Mouse (Mus musculus): ENCODE results near the gene Phf23. TPM values are rescaled to one million over a fixed set of nuclear protein-coding genes. Genes with fewer than 3 reads are reported as not detected.
A peak's percentile ranks its signal among the peaks of the same experiment; 100 is the strongest.

Phf23 gene
- polyA plus RNA-seq, 1 experiment from 2014 or later: 41.3 TPM

GRCm38 (mm10) chr11:70042309-70043085 lies 46.9 kb downstream of the Phf23 start:
- no peak overlapping the region for H3K4me3 ChIP-seq (replicated peaks; ENCODE audit: low read depth, low read length)
- H3K4me2 ChIP-seq (ENCODE audit: low read length): no peak overlapping the region
- ATAC-seq (ENCODE audit: low FRiP score, low TSS enrichment) (no peak), DNase-seq (no peak)
- H3K36me3 ChIP-seq (ENCODE audit: control insufficient read depth, insufficient read depth, low read length): peaks cover 75% of the 10 kb centered on the region
- H3K9me3 ChIP-seq (ENCODE audit: control insufficient read depth, low read length): no peaks in the 10 kb centered on the region
- H3K27me3 ChIP-seq (ENCODE audit: control insufficient read depth, insufficient read depth, low read length): no peaks in the 10 kb centered on the region
- 93% methylated on average over 23 of the region's 23 CpGs for WGBS
- no peak overlapping the region for H3K9ac ChIP-seq (replicated peaks; ENCODE audit: low read length)
- no peaks in the 10 kb centered on the region for H3K4me1 ChIP-seq (ENCODE audit: control insufficient read depth, insufficient read depth, low read length)
- no peak overlapping the region for H3K27ac ChIP-seq (replicated peaks; ENCODE audit: low read depth, low read length)

GRCm38 (mm10) chr11:70043665-70044064 lies 48.1 kb downstream of the Phf23 start:
- Histone ChIP-seq H3K27me3 (ENCODE audit: control insufficient read depth, insufficient read depth, low read length) (no peaks in the 10 kb centered on the region), H3K4me1 (ENCODE audit: control insufficient read depth, insufficient read depth, low read length) (no peaks in the 10 kb centered on the region), H3K9me3 (ENCODE audit: control insufficient read depth, low read length) (no peaks in the 10 kb centered on the region), H3K4me3 (replicated peaks; ENCODE audit: low read depth, low read length) (no peak overlapping the region), H3K36me3 (ENCODE audit: control insufficient read depth, insufficient read depth, low read length) (peaks cover 67% of the 10 kb centered on the region), H3K27ac (replicated peaks; ENCODE audit: low read depth, low read length) (no peak overlapping the region; the same call in 1 of the 2 replicates), H3K9ac (replicated peaks; ENCODE audit: low read length) (no peak overlapping the region), H3K4me2 (ENCODE audit: low read length) (no peak overlapping the region)
- no peak for DNase-seq
- WGBS: 83% methylated on average over 7 of the region's 7 CpGs
- ATAC-seq (ENCODE audit: low FRiP score, low TSS enrichment): no peak

- Histone ChIP-seq H3K4me1 (ENCODE audit: control insufficient read depth, insufficient read depth, low read length) (no peaks in the 10 kb centered on the region), H3K4me2 (ENCODE audit: low read length) (no peak overlapping the region), H3K36me3 (ENCODE audit: control insufficient read depth, insufficient read depth, low read length) (peaks cover 52% of the 10 kb centered on the region), H3K4me3 (replicated peaks; ENCODE audit: low read depth, low read length) (no peak overlapping the region), H3K9me3 (ENCODE audit: control insufficient read depth, low read length) (no peaks in the 10 kb centered on the region), H3K27me3 (ENCODE audit: control insufficient read depth, insufficient read depth, low read length) (no peaks in the 10 kb centered on the region), H3K9ac (replicated peaks; ENCODE audit: low read length) (no peak overlapping the region), H3K27ac (replicated peaks; ENCODE audit: low read depth, low read length) (peak overlapping the region; percentile 26; the same call in 1 of the 2 replicates)
- 34% methylated on average over 9 of the region's 9 CpGs for WGBS
- DNase-seq (no peak), ATAC-seq (ENCODE audit: low FRiP score, low TSS enrichment) (no peak)
Measured at GRCm38 (mm10) chr11:70045435-70045834, 49.9 kb downstream of the Phf23 start.

- DNase-seq (no peak), ATAC-seq (ENCODE audit: low FRiP score, low TSS enrichment) (no peak)
- no peaks in the 10 kb centered on the region for H3K9me3 ChIP-seq (ENCODE audit: control insufficient read depth, low read length)
- H3K36me3 ChIP-seq (ENCODE audit: control insufficient read depth, insufficient read depth, low read length): peaks cover 14% of the 10 kb centered on the region
- 74% methylated on average over 6 of the region's 6 CpGs for WGBS
- H3K27ac ChIP-seq (replicated peaks; ENCODE audit: low read depth, low read length): no peak overlapping the region
- no peaks in the 10 kb centered on the region for H3K27me3 ChIP-seq (ENCODE audit: control insufficient read depth, insufficient read depth, low read length)
- H3K4me1 ChIP-seq (ENCODE audit: control insufficient read depth, insufficient read depth, low read length): no peaks in the 10 kb centered on the region
- H3K4me2 ChIP-seq (ENCODE audit: low read length): no peak overlapping the region
- no peak overlapping the region for H3K4me3 ChIP-seq (replicated peaks; ENCODE audit: low read depth, low read length)
- H3K9ac ChIP-seq (replicated peaks; ENCODE audit: low read length): no peak overlapping the region
Measured at GRCm38 (mm10) chr11:70049366-70049765, 53.8 kb downstream of the Phf23 start.

MicroRNAs encoded within 50 kb of the gene (microRNA counts, 519-probe panel; counts per million panel counts)
- microRNA mmu-miR-324-3p (not detected), microRNA mmu-miR-324-5p (5,435 counts per million, percentile 60 among the panel's probes with 10 or more counts)

Small RNAs within 50 kb of the gene (microRNA-seq; reads per million reads assigned to microRNA genes)
- gene Gm44349: not detected
- gene Mir324: 5,214 reads per million, percentile 92 among the genes with 10 or more reads in this experiment

Other genes with a start within 250 kb of the Phf23 start
- 20.0 and 30.7 TPM in 2 replicates for gene Polr2a, start 237.1 kb upstream of the Phf23 start, polyA plus RNA-seq (2014; fragmentation: Nextera tagmentation; extraction: Ambion mirVana)
- gene Slc35g3, start 233.8 kb upstream of the Phf23 start, polyA plus RNA-seq (2014; fragmentation: Nextera tagmentation; extraction: Ambion mirVana): 0.14 TPM in 1 of 2 replicates, not detected in the other
- gene Zbtb4, start 229.9 kb upstream of the Phf23 start, polyA plus RNA-seq (2014; fragmentation: Nextera tagmentation; extraction: Ambion mirVana): 3.8 and 4.2 TPM in 2 replicates
- gene Chrnb1, start 199.8 kb upstream of the Phf23 start, polyA plus RNA-seq (2014; fragmentation: Nextera tagmentation; extraction: Ambion mirVana): 0.80 and 1.3 TPM in 2 replicates
- 3.2 and 3.6 TPM in 2 replicates for gene Fgf11, start 193.9 kb upstream of the Phf23 start, polyA plus RNA-seq (2014; fragmentation: Nextera tagmentation; extraction: Ambion mirVana)
- gene Tmem102, start 190.2 kb upstream of the Phf23 start, polyA plus RNA-seq (2014; fragmentation: Nextera tagmentation; extraction: Ambion mirVana): 0.58 and 0.82 TPM in 2 replicates
- gene Gm39566, start 180.5 kb upstream of the Phf23 start, polyA plus RNA-seq (2014; fragmentation: Nextera tagmentation; extraction: Ambion mirVana): not detected in 2 replicates
- gene Spem2, start 177.3 kb upstream of the Phf23 start, polyA plus RNA-seq (2014; fragmentation: Nextera tagmentation; extraction: Ambion mirVana): not detected in 2 replicates
- gene Spem1, start 173.6 kb upstream of the Phf23 start, polyA plus RNA-seq (2014; fragmentation: Nextera tagmentation; extraction: Ambion mirVana): 0.49 and 0.85 TPM in 2 replicates
- 25.1 and 32.4 TPM in 2 replicates for gene Nlgn2, start 158.0 kb upstream of the Phf23 start, polyA plus RNA-seq (2014; fragmentation: Nextera tagmentation; extraction: Ambion mirVana)
- 313 and 417 TPM in 2 replicates for gene Tmem256, start 157.3 kb upstream of the Phf23 start, polyA plus RNA-seq (2014; fragmentation: Nextera tagmentation; extraction: Ambion mirVana)
- 41.3 and 51.9 TPM in 2 replicates for gene Plscr3, start 149.4 kb upstream of the Phf23 start, polyA plus RNA-seq (2014; fragmentation: Nextera tagmentation; extraction: Ambion mirVana)
- not detected in 2 replicates for gene Tnk1, start 137.0 kb upstream of the Phf23 start, polyA plus RNA-seq (2014; fragmentation: Nextera tagmentation; extraction: Ambion mirVana)
- not detected in 2 replicates for gene Tmem95, start 117.8 kb upstream of the Phf23 start, polyA plus RNA-seq (2014; fragmentation: Nextera tagmentation; extraction: Ambion mirVana)
- 0.74 and 1.0 TPM in 2 replicates for gene Kctd11, start 114.4 kb upstream of the Phf23 start, polyA plus RNA-seq (2014; fragmentation: Nextera tagmentation; extraction: Ambion mirVana)
- gene Acap1, start 100.2 kb upstream of the Phf23 start, polyA plus RNA-seq (2014; fragmentation: Nextera tagmentation; extraction: Ambion mirVana): 0.17 and 0.30 TPM in 2 replicates
- gene 2810408A11Rik, start 94.8 kb upstream of the Phf23 start, polyA plus RNA-seq (2014; fragmentation: Nextera tagmentation; extraction: Ambion mirVana): 9.4 and 13.0 TPM in 2 replicates
- gene Neurl4, start 94.7 kb upstream of the Phf23 start, polyA plus RNA-seq (2014; fragmentation: Nextera tagmentation; extraction: Ambion mirVana): 27.5 and 29.0 TPM in 2 replicates
- gene Gps2, start 81.9 kb upstream of the Phf23 start, polyA plus RNA-seq (2014; fragmentation: Nextera tagmentation; extraction: Ambion mirVana): 56.4 and 62.4 TPM in 2 replicates
- 1,083 and 1,099 TPM in 2 replicates for gene Eif5a, start 73.8 kb upstream of the Phf23 start, polyA plus RNA-seq (2014; fragmentation: Nextera tagmentation; extraction: Ambion mirVana)
- 4.3 and 10.4 TPM in 2 replicates for gene Ybx2, start 60.0 kb upstream of the Phf23 start, polyA plus RNA-seq (2014; fragmentation: Nextera tagmentation; extraction: Ambion mirVana)
- 2.2 and 4.5 TPM in 2 replicates for gene Slc2a4, start 47.6 kb upstream of the Phf23 start, polyA plus RNA-seq (2014; fragmentation: Nextera tagmentation; extraction: Ambion mirVana)
- gene Cldn7, start 31.0 kb upstream of the Phf23 start, polyA plus RNA-seq (2014; fragmentation: Nextera tagmentation; extraction: Ambion mirVana): 0.20 TPM in 1 of 2 replicates, not detected in the other
- gene Ctdnep1, start 14.6 kb upstream of the Phf23 start, polyA plus RNA-seq (2014; fragmentation: Nextera tagmentation; extraction: Ambion mirVana): 24.4 and 39.0 TPM in 2 replicates
- 162 and 193 TPM in 2 replicates for gene Elp5, start 13.3 kb upstream of the Phf23 start, polyA plus RNA-seq (2014; fragmentation: Nextera tagmentation; extraction: Ambion mirVana)
- gene Gabarap, start 4.6 kb upstream of the Phf23 start, polyA plus RNA-seq (2014; fragmentation: Nextera tagmentation; extraction: Ambion mirVana): 616 and 626 TPM in 2 replicates
- gene Dvl2, start 4.8 kb downstream of the Phf23 start, polyA plus RNA-seq (2014; fragmentation: Nextera tagmentation; extraction: Ambion mirVana): 22.9 and 23.0 TPM in 2 replicates
- gene Acadvl, start 19.6 kb downstream of the Phf23 start, polyA plus RNA-seq (2014; fragmentation: Nextera tagmentation; extraction: Ambion mirVana): 43.2 and 49.6 TPM in 2 replicates
- gene Dlg4, start 21.2 kb downstream of the Phf23 start, polyA plus RNA-seq (2014; fragmentation: Nextera tagmentation; extraction: Ambion mirVana): 33.1 and 41.0 TPM in 2 replicates
- 0.26 and 1.4 TPM in 2 replicates for gene Asgr1, start 58.3 kb downstream of the Phf23 start, polyA plus RNA-seq (2014; fragmentation: Nextera tagmentation; extraction: Ambion mirVana)
- not detected in 2 replicates for gene Asgr2, start 96.9 kb downstream of the Phf23 start, polyA plus RNA-seq (2014; fragmentation: Nextera tagmentation; extraction: Ambion mirVana)
- gene Mgl2, start 134.6 kb downstream of the Phf23 start, polyA plus RNA-seq (2014; fragmentation: Nextera tagmentation; extraction: Ambion mirVana): 0.75 TPM in 1 of 2 replicates, not detected in the other
- gene Clec10a, start 160.4 kb downstream of the Phf23 start, polyA plus RNA-seq (2014; fragmentation: Nextera tagmentation; extraction: Ambion mirVana): 1.4 TPM in 1 of 2 replicates, not detected in the other
- gene Slc16a11, start 217.0 kb downstream of the Phf23 start, polyA plus RNA-seq (2014; fragmentation: Nextera tagmentation; extraction: Ambion mirVana): 1.5 and 3.2 TPM in 2 replicates
- 10.0 and 10.7 TPM in 2 replicates for gene Slc16a13, start 225.3 kb downstream of the Phf23 start, polyA plus RNA-seq (2014; fragmentation: Nextera tagmentation; extraction: Ambion mirVana)
- 2.5 and 4.4 TPM in 2 replicates for gene Bcl6b, start 234.0 kb downstream of the Phf23 start, polyA plus RNA-seq (2014; fragmentation: Nextera tagmentation; extraction: Ambion mirVana)
- gene 0610010K14Rik, start 242.1 kb downstream of the Phf23 start, polyA plus RNA-seq (2014; fragmentation: Nextera tagmentation; extraction: Ambion mirVana): 171 and 205 TPM in 2 replicates
- gene Gm21988, start 244.1 kb downstream of the Phf23 start, polyA plus RNA-seq (2014; fragmentation: Nextera tagmentation; extraction: Ambion mirVana): 13.4 and 16.3 TPM in 2 replicates
- gene Rnasek, start 244.1 kb downstream of the Phf23 start, polyA plus RNA-seq (2014; fragmentation: Nextera tagmentation; extraction: Ambion mirVana): 321 and 350 TPM in 2 replicates